Mouse (Mus musculus) midbrain, embryonic 14.5 days (tissue): ENCODE data around the gene Vgll4. TPM values are rescaled to one million over a fixed set of nuclear protein-coding genes. Genes with fewer than 3 reads are reported as not detected.
A peak's percentile ranks its signal among the peaks of the same experiment; 100 is the strongest.

Experiments
- ATAC-seq: fragments of 200-750 bp; cut with Nextera tagmentation; 2 replicates; pipeline ENCODE4 v1.8.0; 2017; ENCODE audit warnings: moderate number of reproducible peaks, moderate library complexity; ENCODE audit not compliant: low FRiP score, low TSS enrichment
- DNase-seq: peaks from one replicate; pipeline ENCODE4 v3.0.0-alpha.2; 2015
- H3K27ac ChIP-seq: fragments of 300-500 bp; sonication (generic); replicated peaks from 2 replicates; pipeline ENCODE4 v1.5.1; 2014; ENCODE audit warnings: mild to moderate bottlenecking, low read depth, low read length, moderate library complexity
- H3K27me3 ChIP-seq: fragments of 300-500 bp; sonication (generic); 2 replicates; pipeline ENCODE4 v1.6.1; 2014; ENCODE audit warnings: low read length, control low read depth, mixed read lengths; ENCODE audit not compliant: control insufficient read depth, insufficient read depth
- H3K36me3 ChIP-seq: fragments of 300-500 bp; sonication (generic); 2 replicates; pipeline ENCODE4 v1.6.1; 2014; ENCODE audit warnings: low read length, control low read depth; ENCODE audit not compliant: control insufficient read depth, insufficient read depth
- H3K4me1 ChIP-seq: fragments of 300-500 bp; sonication (generic); 2 replicates; pipeline ENCODE4 v1.6.1; 2014; ENCODE audit warnings: mild to moderate bottlenecking, antibody characterized with exemption, low read length, control low read depth; ENCODE audit not compliant: control insufficient read depth, insufficient read depth
- H3K4me2 ChIP-seq: fragments of 300-500 bp; sonication (generic); 2 replicates; pipeline ENCODE4 v1.6.1; 2014; ENCODE audit warnings: mild to moderate bottlenecking, low read length, moderate library complexity
- H3K4me3 ChIP-seq: fragments of 300-500 bp; sonication (generic); replicated peaks from 2 replicates; pipeline ENCODE4 v1.5.1; 2014; ENCODE audit warnings: low read depth, low read length
- H3K9ac ChIP-seq: fragments of 300-500 bp; sonication (generic); replicated peaks from 2 replicates; pipeline ENCODE4 v1.6.1; 2014; ENCODE audit warnings: mild to moderate bottlenecking, low read length, moderate library complexity
- H3K9me3 ChIP-seq: fragments of 300-500 bp; sonication (generic); 2 replicates; pipeline ENCODE4 v1.6.1; 2016; ENCODE audit warnings: low read length, control low read depth, mixed read lengths; ENCODE audit not compliant: control insufficient read depth
- WGBS: fragments of 180-500 bp; shearing (Covaris S2); extraction: QIAGEN DNeasy Blood & Tissue Kit; methylation state at CpG from one replicate; pipeline ENCODE4 v1.1.7; 2014; 5-methylcytosine and 5-hydroxymethylcytosine counted together
- polyA plus RNA-seq: library from polyadenylated mRNA; unstranded; fragments of >200 nt; fragmentation: Nextera tagmentation; extraction: Ambion mirVana; gene quantifications from 2 replicates; pipeline ENCODE4 v1.2.1, GENCODE M21; 2014

The Vgll4 gene
- polyA plus RNA-seq = 32.2 and 42.8 TPM in 2 replicates

DNA sequence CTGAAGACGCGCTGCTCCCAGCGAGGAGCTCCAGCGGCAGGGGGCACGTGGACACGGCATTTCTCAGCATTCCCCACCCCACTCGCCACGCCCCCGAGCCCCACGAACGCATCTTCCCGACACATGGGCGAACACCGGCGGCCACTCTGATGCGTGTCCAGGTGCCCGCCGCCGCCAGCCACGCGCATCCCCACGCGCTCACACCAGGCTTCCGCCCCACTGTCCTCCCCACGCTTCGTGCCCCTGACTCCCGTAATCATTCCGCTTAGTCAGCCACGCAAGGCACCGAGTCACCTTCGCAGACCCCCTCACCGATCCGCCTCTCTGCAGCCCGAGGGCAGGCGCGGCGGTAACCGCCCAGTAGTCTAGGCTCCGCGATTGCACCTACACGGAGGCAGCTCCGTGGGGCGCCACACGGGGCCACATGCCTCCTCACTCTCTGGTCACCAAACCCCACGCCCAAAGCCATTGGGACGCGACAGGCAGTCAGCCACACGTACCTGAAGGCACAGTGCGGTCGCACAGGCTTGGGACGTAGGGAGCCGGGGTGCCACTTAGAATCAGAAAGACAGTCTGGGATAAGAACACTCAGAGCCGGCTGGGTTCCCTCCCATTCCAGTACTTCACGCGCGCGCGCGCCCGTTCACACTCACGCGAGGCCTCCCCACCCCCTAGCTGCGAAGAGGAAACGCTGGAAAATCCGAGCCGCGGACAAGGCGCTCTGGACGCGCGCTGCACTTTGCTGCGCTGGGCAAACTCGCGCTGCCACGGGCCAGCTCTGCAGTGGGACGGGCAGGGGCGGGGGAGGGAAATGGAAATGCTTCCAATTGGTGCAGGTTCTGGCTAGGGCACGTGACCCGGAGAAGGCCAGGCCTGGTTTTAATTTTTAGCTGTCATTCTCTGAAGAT, at the start of gene Vgll4:
TSS of gene Vgll4 (minus strand) at position 782 of the 908 bp plus-strand sequence.
- ATAC-seq (peak; percentile 60), DNase-seq (peak; percentile 86)
- no peaks in the 10 kb centered on the region for H3K9me3 ChIP-seq
- peak within 1 kb of the TSS; percentile 37; the same call in 1 of the 2 replicates for H3K27ac ChIP-seq
- H3K4me1 ChIP-seq = peaks cover 4% of the 10 kb centered on the region; the same call in 1 of the 2 replicates
- peak within 1 kb of the TSS; percentile 64 for H3K4me3 ChIP-seq
- H3K9ac ChIP-seq = peak within 1 kb of the TSS; percentile 62
- peaks cover 28% of the 10 kb centered on the region; the same call in 1 of the 2 replicates for H3K27me3 ChIP-seq
- no peaks in the 10 kb centered on the region for H3K36me3 ChIP-seq
- WGBS = under 1% methylated on average over 79 of the region's 79 CpGs
- H3K4me2 ChIP-seq = peak within 1 kb of the TSS; percentile 99

- DNase-seq = no peak
- Histone ChIP-seq H3K36me3 (peaks cover 51% of the 10 kb centered on the region), H3K27ac (no peak overlapping the region), H3K4me3 (no peak overlapping the region), H3K9me3 (no peaks in the 10 kb centered on the region), H3K4me1 (no peaks in the 10 kb centered on the region), H3K4me2 (no peak overlapping the region), H3K27me3 (no peaks in the 10 kb centered on the region), H3K9ac (no peak overlapping the region)
- whole genome bisulfite sequencing = 94% methylated on average over 13 of the region's 13 CpGs
- no peak for ATAC-seq
Measured at GRCm38 (mm10) chr6:115015461-115015860, 45.7 kb upstream of the Vgll4 start.

DNA sequence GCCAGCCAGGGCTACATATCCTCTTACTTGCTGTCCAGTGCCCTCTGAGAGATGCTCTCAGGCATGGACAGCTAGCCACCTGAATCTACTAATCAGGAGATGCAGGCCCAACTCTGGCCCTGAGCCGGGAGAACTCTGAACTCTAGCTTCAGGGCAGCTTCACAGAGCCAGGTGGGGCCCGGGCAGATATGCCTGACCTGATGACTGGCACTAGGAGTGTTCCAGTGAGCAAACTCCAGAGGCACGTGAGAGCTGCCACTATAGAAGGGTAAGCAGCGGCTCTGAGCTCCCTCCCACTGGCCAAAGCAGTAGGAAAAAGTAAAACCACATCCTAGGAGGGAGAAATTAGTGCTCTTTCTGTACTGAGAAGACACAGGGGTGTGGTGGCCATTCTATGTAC, 43.8 kb upstream of the Vgll4 start:
- H3K4me3 ChIP-seq = no peak overlapping the region
- H3K9me3 ChIP-seq = no peaks in the 10 kb centered on the region
- H3K27me3 ChIP-seq = no peaks in the 10 kb centered on the region
- H3K4me1 ChIP-seq = no peaks in the 10 kb centered on the region
- no peak overlapping the region for H3K9ac ChIP-seq
- WGBS = 86% methylated on average over 4 of the region's 4 CpGs
- peaks cover 56% of the 10 kb centered on the region for H3K36me3 ChIP-seq
- ATAC-seq (no peak), DNase-seq (no peak)
- no peak overlapping the region for H3K4me2 ChIP-seq
- H3K27ac ChIP-seq = no peak overlapping the region

- Histone ChIP-seq H3K9ac (no peak overlapping the region), H3K27me3 (no peaks in the 10 kb centered on the region), H3K36me3 (peaks cover 48% of the 10 kb centered on the region), H3K9me3 (no peaks in the 10 kb centered on the region), H3K4me1 (0 out of 2 replicates have a peak, but pooled peaks cover 5% of the 10 kb centered on the region), H3K4me2 (no peak overlapping the region), H3K4me3 (no peak overlapping the region), H3K27ac (no peak overlapping the region)
- ATAC-seq = no peak
- DNase-seq = no peak
- WGBS = 89% methylated on average over 8 of the region's 8 CpGs
Measured at GRCm38 (mm10) chr6:115011792-115012191, 42.0 kb upstream of the Vgll4 start.

- Histone ChIP-seq H3K4me2 (no peak overlapping the region), H3K9me3 (no peaks in the 10 kb centered on the region), H3K36me3 (peaks cover 42% of the 10 kb centered on the region), H3K4me1 (0 out of 2 replicates have a peak, but pooled peaks cover 5% of the 10 kb centered on the region), H3K27ac (no peak overlapping the region), H3K4me3 (no peak overlapping the region), H3K27me3 (no peaks in the 10 kb centered on the region), H3K9ac (no peak overlapping the region)
- WGBS = 91% methylated on average over 9 of the region's 9 CpGs
- DNase-seq = no peak
- no peak for ATAC-seq
Measured at GRCm38 (mm10) chr6:115010815-115011214, 41.0 kb upstream of the Vgll4 start.

GRCm38 (mm10) chr6:115010304-115010703, 40.5 kb upstream of the Vgll4 start:
- no peak overlapping the region for H3K4me3 ChIP-seq
- H3K36me3 ChIP-seq = peaks cover 41% of the 10 kb centered on the region
- no peaks in the 10 kb centered on the region for H3K9me3 ChIP-seq
- no peak overlapping the region for H3K27ac ChIP-seq
- H3K4me1 ChIP-seq = 0 out of 2 replicates have a peak, but pooled peaks cover 5% of the 10 kb centered on the region
- no peak for DNase-seq
- H3K27me3 ChIP-seq = no peaks in the 10 kb centered on the region
- H3K4me2 ChIP-seq = no peak overlapping the region
- H3K9ac ChIP-seq = no peak overlapping the region
- 92% methylated on average over 9 of the region's 9 CpGs for WGBS
- no peak for ATAC-seq

- WGBS = 25% methylated on average over 5 of the region's 5 CpGs
- no peak overlapping the region for H3K4me2 ChIP-seq
- no peak overlapping the region for H3K9ac ChIP-seq
- ATAC-seq (no peak), DNase-seq (peak; percentile 87)
- H3K4me3 ChIP-seq = no peak overlapping the region
- H3K4me1 ChIP-seq = 0 out of 2 replicates have a peak, but pooled peaks cover 5% of the 10 kb centered on the region
- no peaks in the 10 kb centered on the region for H3K27me3 ChIP-seq
- peaks cover 38% of the 10 kb centered on the region for H3K36me3 ChIP-seq
- H3K9me3 ChIP-seq = no peaks in the 10 kb centered on the region
- no peak overlapping the region for H3K27ac ChIP-seq
Measured at GRCm38 (mm10) chr6:115007728-115008127, 37.9 kb upstream of the Vgll4 start.

- no peak overlapping the region for H3K4me2 ChIP-seq
- WGBS = 29% methylated on average over 6 of the region's 6 CpGs
- no peaks in the 10 kb centered on the region for H3K9me3 ChIP-seq
- peak; percentile 23 for DNase-seq
- H3K4me1 ChIP-seq = 0 out of 2 replicates have a peak, but pooled peaks cover 5% of the 10 kb centered on the region
- no peaks in the 10 kb centered on the region for H3K27me3 ChIP-seq
- no peak overlapping the region for H3K27ac ChIP-seq
- H3K9ac ChIP-seq = no peak overlapping the region
- H3K36me3 ChIP-seq = peaks cover 33% of the 10 kb centered on the region
- no peak overlapping the region for H3K4me3 ChIP-seq
- no peak for ATAC-seq
Measured at GRCm38 (mm10) chr6:115006948-115007347, 37.2 kb upstream of the Vgll4 start.
